Mouse (Mus musculus): ENCODE results near the gene Atp6v1e1. TPM values are rescaled to one million over a fixed set of nuclear protein-coding genes. Genes with fewer than 3 reads are reported as not detected.
"Not testable (repeated sequence)": the region's sequence is repeated elsewhere in the genome, so short reads cannot be mapped to it uniquely, and the experiment has no call there.

Gene Atp6v1e1
- polyA plus RNA-seq, 1 experiment from 2014 or later = 135 TPM

DNA sequence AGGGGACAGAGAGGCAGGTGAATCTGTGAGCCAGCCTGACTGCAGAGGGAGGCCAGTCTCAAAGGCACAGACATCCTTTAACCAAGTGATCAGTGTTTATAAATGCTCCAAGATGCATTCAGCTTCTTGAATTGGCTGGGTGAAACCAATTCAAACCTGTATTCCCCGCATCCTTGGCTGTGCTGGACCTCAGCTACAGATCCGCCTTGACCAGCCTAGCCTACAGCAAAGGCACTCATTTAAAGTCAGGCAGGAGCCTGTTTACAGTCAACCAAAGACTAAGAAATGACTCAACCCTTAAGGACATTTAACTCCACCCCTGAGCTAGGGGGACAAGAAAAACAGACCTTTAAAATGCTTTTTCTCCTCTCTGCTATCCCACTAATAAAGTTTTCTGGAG, 3.3 kb downstream of the Atp6v1e1 start:
- WGBS = 92% methylated on average over 2 of the region's 2 CpGs
- ATAC-seq (ENCODE audit: extremely low read depth, insufficient number of reproducible peaks, low FRiP score, low TSS enrichment) = no peak
- Histone ChIP-seq H3K9ac (no peak overlapping the region), H3K4me3 (no peak overlapping the region), H3K4me2 (peak overlapping the region; percentile 84), H3K27me3 (replicated peaks) (no peaks in the 10 kb centered on the region), H3K9me3 (0 out of 2 replicates have a peak, but pooled peaks cover 6% of the 10 kb centered on the region), H3K4me1 (peaks cover 19% of the 10 kb centered on the region), H3K36me3 (peaks cover 23% of the 10 kb centered on the region), H3K27ac (replicated peaks) (no peak overlapping the region)

DNA sequence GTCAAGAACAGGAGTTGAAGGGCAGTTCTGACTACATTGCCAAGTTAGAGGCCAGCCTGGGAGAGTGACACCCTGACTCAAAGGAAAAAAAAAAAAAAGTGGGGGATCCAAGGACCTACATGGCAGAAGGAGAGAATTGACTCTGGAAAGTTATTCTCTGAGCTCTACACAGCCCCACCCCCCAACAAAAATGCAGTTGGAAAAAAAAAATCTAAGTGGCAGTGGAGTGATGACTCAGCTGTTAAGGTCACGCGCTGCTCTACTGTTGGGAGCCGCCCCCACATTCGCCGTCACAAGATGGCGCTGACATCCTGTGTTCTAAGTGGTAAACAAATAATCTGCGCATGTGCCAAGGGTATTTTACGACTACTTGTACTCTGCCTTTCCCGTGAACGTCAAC, 10.6 kb downstream of the Atp6v1e1 start:
- H3K27me3 ChIP-seq (replicated peaks); H3K4me2 ChIP-seq; H3K9me3 ChIP-seq; H3K4me3 ChIP-seq; H3K4me1 ChIP-seq; H3K9ac ChIP-seq; ATAC-seq (ENCODE audit: extremely low read depth, insufficient number of reproducible peaks, low FRiP score, low TSS enrichment); H3K27ac ChIP-seq (replicated peaks): not testable (repeated sequence)
- H3K36me3 ChIP-seq = peaks cover 53% of the 10 kb centered on the region
- WGBS = 95% methylated on average over 9 of the region's 10 CpGs

DNA sequence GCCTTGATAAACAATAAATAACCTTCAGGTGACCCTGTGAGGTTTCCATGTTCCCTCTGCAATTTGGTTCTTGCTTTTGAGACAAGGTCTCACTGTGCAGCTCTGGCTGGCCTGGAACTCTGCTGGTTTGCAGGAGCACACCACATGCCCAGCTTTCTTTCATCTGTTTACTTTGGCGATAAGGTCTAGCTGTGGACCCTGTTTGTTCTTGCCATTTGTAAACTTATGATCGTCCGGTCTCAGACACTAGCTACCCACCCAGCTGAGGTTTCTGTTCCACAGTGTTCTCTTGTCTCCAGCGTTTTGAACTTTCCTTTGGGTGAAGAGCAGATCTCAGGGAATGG, 14.9 kb downstream of the Atp6v1e1 start:
- H3K9ac ChIP-seq = no peak overlapping the region

DNA sequence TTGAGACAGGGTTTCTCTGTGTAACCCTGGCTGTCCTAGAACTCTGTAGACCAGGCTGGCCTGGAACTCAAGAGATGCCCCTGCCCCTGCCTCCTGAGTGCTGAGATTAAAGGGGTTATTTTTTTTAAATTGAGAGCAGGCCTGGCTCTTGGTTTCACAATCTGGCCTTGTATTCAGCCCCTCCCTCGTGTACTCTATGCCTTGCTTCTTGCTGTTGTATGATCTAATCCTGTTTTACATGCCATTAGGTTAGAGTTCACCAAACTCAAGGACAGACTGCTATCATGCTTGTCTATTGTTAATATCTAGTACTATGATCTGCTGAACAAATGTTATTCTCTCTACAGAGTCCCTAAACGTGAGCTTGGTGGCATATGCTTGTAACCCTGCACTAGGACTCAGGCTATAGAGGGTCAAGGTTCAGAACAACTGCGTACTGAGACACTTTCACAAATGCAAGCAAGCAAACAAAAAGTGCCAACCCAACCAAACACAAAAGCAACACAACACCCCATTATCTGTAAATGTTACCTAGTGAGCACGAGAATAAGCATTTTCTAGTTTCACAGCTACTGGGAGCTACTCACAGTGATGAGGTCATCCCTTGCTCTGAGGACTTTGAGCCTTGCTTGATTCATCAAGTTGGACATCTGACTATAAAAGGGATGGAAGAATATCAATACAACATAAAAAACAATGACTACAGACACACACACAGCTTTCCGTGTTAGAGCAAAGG, 15.4 kb downstream of the Atp6v1e1 start:
- 0 out of 2 replicates have a peak, but pooled peaks cover 6% of the 10 kb centered on the region for H3K9me3 ChIP-seq
- no peak overlapping the region for H3K4me3 ChIP-seq
- no peaks in the 10 kb centered on the region for H3K27me3 ChIP-seq (replicated peaks)
- H3K9ac ChIP-seq = no peak overlapping the region
- 84% methylated on average over 5 of the region's 5 CpGs for WGBS
- peaks cover 99% of the 10 kb centered on the region for H3K36me3 ChIP-seq
- no peak overlapping the region for H3K27ac ChIP-seq (replicated peaks)
- H3K4me1 ChIP-seq = no peaks in the 10 kb centered on the region
- H3K4me2 ChIP-seq = no peak overlapping the region
- ATAC-seq (ENCODE audit: extremely low read depth, insufficient number of reproducible peaks, low FRiP score, low TSS enrichment) = no peak

More for the DNA sequence above, 14.9 kb downstream of the Atp6v1e1 start:
- Histone ChIP-seq H3K27ac (replicated peaks) (no peak overlapping the region), H3K27me3 (replicated peaks) (no peaks in the 10 kb centered on the region), H3K4me3 (no peak overlapping the region), H3K9me3 (0 out of 2 replicates have a peak, but pooled peaks cover 6% of the 10 kb centered on the region), H3K36me3 (peaks cover 96% of the 10 kb centered on the region), H3K4me2 (no peak overlapping the region), H3K4me1 (no peaks in the 10 kb centered on the region)
- 90% methylated on average over 4 of the region's 4 CpGs for WGBS
- no peak for ATAC-seq (ENCODE audit: extremely low read depth, insufficient number of reproducible peaks, low FRiP score, low TSS enrichment)

DNA sequence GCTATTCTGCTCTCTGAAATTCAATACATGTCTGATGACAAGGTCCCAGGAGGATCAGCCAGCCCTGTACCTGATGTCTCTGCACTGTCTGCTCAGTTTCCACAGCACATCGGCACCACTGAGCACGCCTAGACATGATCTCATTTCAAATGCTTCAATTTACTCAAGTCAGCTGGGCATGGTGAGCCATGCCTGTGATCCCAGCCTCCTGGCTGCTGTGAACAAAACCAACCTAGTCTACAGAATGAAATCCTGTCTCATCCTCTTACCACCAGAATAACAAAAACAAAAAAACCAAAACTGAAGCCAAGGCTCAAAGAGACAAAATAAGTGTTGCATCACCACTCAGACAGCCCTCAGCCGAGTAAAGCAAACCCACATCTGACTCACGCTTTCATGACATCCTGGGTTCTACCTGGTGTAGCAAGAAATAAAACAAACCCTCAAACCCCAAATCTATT, 23.0 kb downstream of the Atp6v1e1 start:
- no peak overlapping the region for H3K9ac ChIP-seq
- no peaks in the 10 kb centered on the region for H3K27me3 ChIP-seq (replicated peaks)
- H3K4me2 ChIP-seq = no peak overlapping the region
- ATAC-seq (ENCODE audit: extremely low read depth, insufficient number of reproducible peaks, low FRiP score, low TSS enrichment) = no peak
- H3K27ac ChIP-seq (replicated peaks) = no peak overlapping the region
- 0 out of 2 replicates have a peak, but pooled peaks cover 5% of the 10 kb centered on the region for H3K4me1 ChIP-seq
- 88% methylated on average over 4 of the region's 4 CpGs for WGBS
- no peaks in the 10 kb centered on the region for H3K9me3 ChIP-seq
- no peak overlapping the region for H3K4me3 ChIP-seq
- H3K36me3 ChIP-seq = peaks cover 100% of the 10 kb centered on the region

DNA sequence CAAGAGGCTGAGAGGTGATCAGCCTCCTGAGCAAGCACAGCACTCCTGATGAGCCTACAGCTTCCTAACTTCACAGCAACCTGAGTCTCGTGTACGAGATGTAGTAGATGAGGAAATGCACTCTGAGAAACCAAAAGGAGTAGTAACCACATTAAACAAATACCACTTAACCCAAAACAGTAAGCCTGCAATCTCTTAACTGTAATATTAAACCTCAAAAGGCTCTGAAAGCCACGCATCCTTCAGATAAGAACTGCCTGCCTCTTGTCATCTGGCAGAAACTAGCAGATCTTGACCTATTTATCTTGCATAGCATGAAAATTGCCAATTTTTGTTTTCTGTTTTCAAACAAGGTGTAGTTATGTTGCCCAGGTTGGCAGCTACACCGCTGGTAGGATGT, 23.7 kb downstream of the Atp6v1e1 start:
- no peak overlapping the region for H3K4me3 ChIP-seq
- no peak overlapping the region for H3K4me2 ChIP-seq
- whole genome bisulfite sequencing = 86% methylated on average over 4 of the region's 4 CpGs
- H3K4me1 ChIP-seq = 0 out of 2 replicates have a peak, but pooled peaks cover 5% of the 10 kb centered on the region
- H3K27ac ChIP-seq (replicated peaks) = no peak overlapping the region
- peaks cover 100% of the 10 kb centered on the region for H3K36me3 ChIP-seq
- no peaks in the 10 kb centered on the region for H3K27me3 ChIP-seq (replicated peaks)
- H3K9me3 ChIP-seq = no peaks in the 10 kb centered on the region
- no peak for ATAC-seq (ENCODE audit: extremely low read depth, insufficient number of reproducible peaks, low FRiP score, low TSS enrichment)
- H3K9ac ChIP-seq = no peak overlapping the region

DNA sequence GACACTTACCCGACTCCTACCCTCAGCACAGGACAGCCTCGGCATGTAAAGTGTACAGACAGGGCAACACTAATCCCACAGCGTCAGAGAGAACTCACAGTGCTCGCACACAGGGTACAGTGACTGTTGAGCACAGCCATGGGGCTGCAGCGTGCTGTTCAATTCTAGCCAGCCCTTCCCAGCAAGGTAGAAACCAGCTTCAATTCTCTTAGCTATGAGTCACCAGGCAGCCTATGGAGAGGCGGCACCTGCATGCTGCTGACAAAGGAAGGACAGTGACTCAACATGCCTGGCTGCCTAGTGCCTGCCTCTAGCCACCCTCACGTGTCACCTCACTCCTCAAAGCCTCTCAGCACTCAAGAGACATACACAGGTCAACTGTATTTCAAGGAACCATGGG, 24.6 kb downstream of the Atp6v1e1 start:
- Histone ChIP-seq H3K36me3 (peaks cover 100% of the 10 kb centered on the region), H3K9me3 (no peaks in the 10 kb centered on the region), H3K9ac (no peak overlapping the region), H3K4me3 (no peak overlapping the region), H3K4me2 (no peak overlapping the region), H3K4me1 (0 out of 2 replicates have a peak, but pooled peaks cover 5% of the 10 kb centered on the region), H3K27me3 (replicated peaks) (no peaks in the 10 kb centered on the region), H3K27ac (replicated peaks) (no peak overlapping the region)
- ATAC-seq (ENCODE audit: extremely low read depth, insufficient number of reproducible peaks, low FRiP score, low TSS enrichment) = no peak
- WGBS = 76% methylated on average over 7 of the region's 7 CpGs

GRCm38 (mm10) chr6:120796111-120796510, 26.5 kb downstream of the Atp6v1e1 start:
- H3K27ac ChIP-seq (replicated peaks) = no peak overlapping the region
- H3K4me1 ChIP-seq = 0 out of 2 replicates have a peak, but pooled peaks cover 5% of the 10 kb centered on the region
- H3K27me3 ChIP-seq (replicated peaks) = no peaks in the 10 kb centered on the region
- no peaks in the 10 kb centered on the region for H3K9me3 ChIP-seq
- 81% methylated on average over 2 of the region's 2 CpGs for WGBS
- H3K36me3 ChIP-seq = peaks cover 94% of the 10 kb centered on the region
- no peak overlapping the region for H3K9ac ChIP-seq
- no peak for ATAC-seq (ENCODE audit: extremely low read depth, insufficient number of reproducible peaks, low FRiP score, low TSS enrichment)
- no peak overlapping the region for H3K4me2 ChIP-seq
- no peak overlapping the region for H3K4me3 ChIP-seq

DNA sequence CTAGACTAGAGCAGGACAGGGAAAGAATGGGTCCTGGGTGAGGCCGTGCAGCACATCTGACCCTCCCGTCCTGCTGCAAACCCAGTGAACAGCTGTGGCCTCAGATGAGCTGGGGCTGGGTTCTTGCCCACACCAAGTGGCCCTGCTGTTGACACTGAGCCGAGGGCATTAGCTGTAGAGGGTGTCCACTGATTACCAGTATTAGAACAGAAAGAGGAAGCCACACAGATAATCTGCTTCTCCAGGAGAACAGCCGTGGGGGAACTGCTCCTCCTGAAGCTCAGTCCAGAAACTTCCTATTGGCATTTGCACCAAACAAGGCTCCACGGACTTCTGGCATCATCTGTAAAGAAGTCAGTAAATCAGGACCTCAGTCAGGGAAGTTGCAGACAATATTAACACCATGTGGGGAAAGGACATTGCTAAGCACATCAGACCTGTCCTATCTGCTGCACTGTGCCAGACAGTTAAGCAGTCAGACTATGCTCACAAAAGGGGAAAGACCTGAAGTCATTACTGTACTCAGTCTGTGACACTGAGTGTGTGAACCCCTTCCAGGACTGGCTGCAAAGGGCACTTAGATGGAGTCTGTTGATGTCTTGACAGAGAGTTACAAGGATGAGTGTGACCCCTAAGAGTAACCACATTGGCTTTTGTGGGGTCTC, 27.0 kb downstream of the Atp6v1e1 start:
- H3K4me3 ChIP-seq = no peak overlapping the region
- no peaks in the 10 kb centered on the region for H3K27me3 ChIP-seq (replicated peaks)
- WGBS = 68% methylated on average over 5 of the region's 5 CpGs
- no peak overlapping the region for H3K4me2 ChIP-seq
- H3K9me3 ChIP-seq = no peaks in the 10 kb centered on the region
- H3K9ac ChIP-seq = no peak overlapping the region
- no peak overlapping the region for H3K27ac ChIP-seq (replicated peaks)
- H3K36me3 ChIP-seq = peaks cover 89% of the 10 kb centered on the region
- no peak for ATAC-seq (ENCODE audit: extremely low read depth, insufficient number of reproducible peaks, low FRiP score, low TSS enrichment)
- H3K4me1 ChIP-seq = 0 out of 2 replicates have a peak, but pooled peaks cover 7% of the 10 kb centered on the region

DNA sequence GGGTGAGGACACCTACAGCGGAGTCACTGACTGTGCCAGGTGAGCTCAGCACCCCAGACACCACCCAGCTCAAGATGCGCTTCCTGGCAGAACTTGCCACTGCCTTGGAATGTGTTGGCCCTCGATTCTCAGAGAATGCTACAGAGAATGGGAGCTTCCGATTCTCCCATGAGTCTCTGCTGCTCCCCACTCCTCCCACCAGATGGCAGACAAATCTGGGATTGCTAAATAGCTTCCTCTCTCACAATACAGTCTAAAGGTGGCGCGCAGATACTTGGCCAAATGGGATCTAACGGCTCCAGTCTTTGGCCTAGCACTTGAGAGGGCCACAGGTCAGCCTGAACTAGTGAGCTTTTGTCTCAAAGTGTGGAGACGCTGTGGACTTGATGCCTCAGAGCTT, 29.6 kb downstream of the Atp6v1e1 start:
- H3K4me1 ChIP-seq = 0 out of 2 replicates have a peak, but pooled peaks cover 6% of the 10 kb centered on the region
- peaks cover 69% of the 10 kb centered on the region for H3K36me3 ChIP-seq
- H3K27ac ChIP-seq (replicated peaks) = no peak overlapping the region
- ATAC-seq (ENCODE audit: extremely low read depth, insufficient number of reproducible peaks, low FRiP score, low TSS enrichment) = no peak
- H3K27me3 ChIP-seq (replicated peaks) = no peaks in the 10 kb centered on the region
- H3K9ac ChIP-seq = no peak overlapping the region
- no peak overlapping the region for H3K4me2 ChIP-seq
- 81% methylated on average over 8 of the region's 8 CpGs for WGBS
- no peaks in the 10 kb centered on the region for H3K9me3 ChIP-seq
- H3K4me3 ChIP-seq = no peak overlapping the region

DNA sequence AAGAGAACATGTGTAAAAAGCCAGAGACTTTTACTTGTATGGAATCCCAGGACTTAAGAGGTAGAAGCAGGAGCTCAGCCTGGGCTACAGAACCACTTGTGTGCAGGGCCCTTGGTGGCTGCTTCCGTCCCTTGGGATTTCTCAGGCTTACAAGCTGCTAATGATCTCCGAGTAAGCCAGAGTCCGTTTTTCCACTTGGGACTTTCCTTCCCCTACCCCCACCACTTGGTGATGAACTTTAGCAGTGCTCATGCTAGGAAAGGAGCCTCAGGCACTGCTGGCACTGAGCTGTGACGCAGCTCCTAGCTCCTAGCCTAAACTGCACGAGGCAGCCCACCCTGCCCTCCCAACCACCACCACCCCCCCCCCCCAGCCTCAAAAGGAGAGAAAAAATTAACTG, 31.9 kb downstream of the Atp6v1e1 start:
- Histone ChIP-seq H3K4me1 (0 out of 2 replicates have a peak, but pooled peaks cover 6% of the 10 kb centered on the region), H3K9me3 (no peaks in the 10 kb centered on the region), H3K27me3 (replicated peaks) (no peaks in the 10 kb centered on the region), H3K4me3 (no peak overlapping the region), H3K27ac (replicated peaks) (no peak overlapping the region), H3K36me3 (peaks cover 47% of the 10 kb centered on the region), H3K4me2 (no peak overlapping the region), H3K9ac (no peak overlapping the region)
- no peak for ATAC-seq (ENCODE audit: extremely low read depth, insufficient number of reproducible peaks, low FRiP score, low TSS enrichment)
- 70% methylated on average over 5 of the region's 5 CpGs for WGBS

Measured in heart, embryonic 13.5 days (tissue).